Mouse (Mus musculus) gastrocnemius, postnatal 10 days (tissue): ENCODE data around the gene A230050P20Rik. TPM values are rescaled to one million over a fixed set of nuclear protein-coding genes. Genes with fewer than 3 reads are reported as not detected.
"Not testable (repeated sequence)": the region's sequence is repeated elsewhere in the genome, so short reads cannot be mapped to it uniquely, and the experiment has no call there.

Experiments
- DNase-seq: peaks from one replicate; pipeline ENCODE4 v3.0.0; 2021; ENCODE audit warnings: mixed read lengths
- long read RNA-seq, 2 experiments: library from polyadenylated mRNA; stranded (forward); transcript quantifications; one replicate each; pipeline ENCODE4 v2.0.0; 2021
- total RNA-seq, 2 experiments: library from RNA; stranded (reverse); gene quantifications; 2 replicates each; pipeline ENCODE4 v1.2.3; 2021

A230050P20Rik gene
- 1 to 10 TPM; 4.8 to 7.6 TPM for total RNA-seq
- long read RNA-seq, experiment 1, partial matches to known transcripts, result 1 of 2 reads
- long read RNA-seq, experiment 1, other reads (novel, unspliced or antisense), result 1 of 2 reads
- long read RNA-seq, experiment 2, partial matches to known transcripts, result 1 of 2 reads
- long read RNA-seq, experiment 2, other reads (novel, unspliced or antisense), result 1 of 2 reads

DNA sequence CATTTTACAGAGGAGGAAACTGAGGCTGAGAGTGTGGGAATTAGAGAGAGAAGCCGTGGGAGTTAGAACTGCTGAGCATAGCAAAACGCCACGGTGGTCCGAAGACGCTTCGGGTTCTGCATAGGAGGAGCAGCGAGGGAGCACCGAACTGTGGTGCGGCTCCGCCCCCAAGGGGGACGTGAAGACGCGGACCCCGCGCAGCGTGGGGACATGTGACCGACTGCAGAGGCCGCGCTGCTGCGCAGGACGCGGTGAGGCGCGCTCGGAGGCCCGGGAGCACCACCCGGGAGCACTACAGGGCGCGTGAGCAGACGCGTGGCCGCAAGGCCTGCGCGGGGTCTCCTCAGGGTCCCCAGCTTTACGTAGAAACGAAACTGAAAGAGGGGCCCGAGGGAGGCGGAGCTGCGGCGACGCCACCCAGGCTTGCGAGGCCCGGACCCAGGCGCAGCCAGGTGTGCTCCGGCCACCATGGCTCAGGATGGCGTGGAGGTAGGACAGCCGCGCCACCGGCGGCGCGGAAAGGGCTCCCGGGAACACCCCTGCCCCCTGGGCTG lies at the start of gene A230050P20Rik:
TSS of gene A230050P20Rik (plus strand) at position 195 of the 554 bp plus-strand sequence.
- DNase-seq, result peak; percentile 58

DNA sequence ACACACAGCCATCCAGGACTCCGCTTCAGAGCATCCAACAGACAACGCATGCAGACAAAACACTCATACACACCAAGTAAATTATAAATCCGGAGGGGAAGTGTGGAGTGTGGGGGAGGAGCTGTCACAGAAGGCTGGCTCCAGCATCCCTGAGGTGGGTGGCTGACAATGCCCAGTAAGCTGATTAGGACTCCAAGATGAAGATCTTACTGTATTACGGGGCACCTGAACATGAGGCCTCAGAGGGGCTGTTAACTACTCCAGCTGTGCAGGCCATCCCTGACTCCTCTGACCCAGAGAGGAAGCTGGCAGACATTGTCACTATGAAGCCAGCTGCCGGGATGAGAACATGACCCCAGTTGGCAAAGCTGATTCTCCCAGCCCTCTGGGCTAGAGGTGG lies 48.4 kb upstream of the A230050P20Rik start:
- no peak for DNase-seq

DNA sequence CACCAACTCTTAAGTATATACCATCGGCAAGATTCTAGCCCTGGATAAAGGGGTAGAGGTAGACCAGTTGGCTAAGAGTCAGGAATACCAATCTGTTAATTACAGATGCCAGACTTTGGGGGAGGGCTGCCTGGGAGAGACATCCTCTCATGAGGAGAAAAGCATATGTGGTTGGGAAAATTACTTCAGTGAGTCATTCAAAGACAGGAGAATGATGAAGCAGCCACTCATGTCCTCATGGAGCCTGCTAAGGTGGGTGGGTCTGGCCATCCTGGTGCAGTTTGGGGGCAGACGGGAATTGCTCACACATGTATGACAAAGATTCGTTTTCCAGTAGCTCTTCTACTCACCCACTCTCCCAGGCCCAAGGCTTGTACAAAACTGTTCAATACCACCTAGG lies 45.6 kb upstream of the A230050P20Rik start:
- no peak for DNase-seq

DNA sequence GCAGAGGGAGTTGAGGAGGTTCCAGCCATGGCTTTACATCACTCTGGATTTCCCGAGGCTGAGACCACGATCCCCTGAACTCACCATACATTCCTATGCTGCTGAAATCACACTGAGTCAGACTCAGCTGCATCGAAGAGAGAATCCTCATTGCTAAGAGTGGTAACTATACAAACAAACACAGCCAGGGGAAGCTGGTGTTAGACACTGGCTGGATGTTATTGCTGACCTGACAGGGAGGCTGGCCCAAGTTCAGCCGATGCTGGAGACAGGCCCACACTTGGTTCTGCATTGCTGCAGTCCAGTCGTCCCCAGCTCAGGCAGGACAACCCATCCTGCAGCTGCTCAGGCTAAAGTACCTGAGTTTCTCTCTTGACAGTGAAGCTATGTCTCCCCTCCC lies 42.7 kb upstream of the A230050P20Rik start:
- DNase-seq, result peak; percentile 45

DNA sequence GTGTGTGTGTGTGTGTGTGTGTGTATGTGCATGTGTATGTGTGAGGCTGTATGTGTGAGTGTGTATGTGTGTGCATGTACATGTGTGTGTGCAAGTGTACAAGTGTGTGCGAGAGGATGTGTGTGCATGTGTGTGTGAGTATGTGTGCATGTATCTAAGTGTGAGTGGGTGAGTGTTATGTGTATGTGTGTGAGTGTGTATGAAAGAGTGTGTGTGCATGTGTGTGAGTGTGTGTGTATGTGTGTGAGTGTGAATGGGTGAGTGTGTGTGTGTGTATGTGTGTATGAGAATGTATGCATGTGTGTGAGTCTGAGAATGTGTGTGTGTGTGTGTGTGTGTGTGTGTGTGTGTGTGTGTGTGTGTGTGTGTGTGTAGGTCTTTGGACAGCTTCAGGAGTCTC lies 40.3 kb upstream of the A230050P20Rik start:
- no peak for DNase-seq

DNA sequence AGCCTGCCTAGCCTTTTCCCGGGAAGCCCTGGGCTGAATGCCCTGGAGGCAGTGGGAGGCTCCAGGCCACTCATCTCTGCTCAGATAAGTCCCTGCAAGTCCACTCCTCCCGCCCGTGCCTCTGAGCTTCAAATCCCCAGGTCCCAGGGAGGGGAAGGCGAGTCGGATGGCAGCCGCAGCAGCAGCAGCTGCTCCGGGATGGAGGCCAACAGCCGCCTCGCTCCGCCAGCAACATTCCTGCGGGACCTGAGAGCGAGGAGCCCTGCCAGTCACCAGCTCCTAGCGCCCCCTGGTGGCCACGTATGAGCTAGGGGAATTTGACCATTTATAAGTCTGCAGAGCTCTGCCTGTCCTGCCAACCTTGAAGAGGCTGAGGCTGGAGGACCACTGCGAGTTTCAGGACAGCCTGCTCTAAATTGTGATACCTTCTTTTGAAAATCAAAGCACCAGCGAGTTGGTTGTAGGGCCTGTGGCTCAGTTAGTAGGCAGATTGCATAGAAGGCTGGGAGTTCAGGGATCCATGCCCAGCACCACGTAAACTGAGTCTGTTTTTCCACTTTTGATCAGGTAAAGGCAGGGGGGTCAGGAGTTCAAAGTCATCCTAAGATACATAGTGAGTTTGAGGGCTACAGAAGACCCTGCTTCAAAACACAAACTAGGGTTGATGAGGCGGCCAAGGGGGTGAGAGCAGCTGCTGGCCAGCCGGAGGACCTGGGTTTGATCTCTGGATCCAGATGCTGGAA lies 37.4 kb upstream of the A230050P20Rik start:
- peak; percentile 100 for DNase-seq

DNA sequence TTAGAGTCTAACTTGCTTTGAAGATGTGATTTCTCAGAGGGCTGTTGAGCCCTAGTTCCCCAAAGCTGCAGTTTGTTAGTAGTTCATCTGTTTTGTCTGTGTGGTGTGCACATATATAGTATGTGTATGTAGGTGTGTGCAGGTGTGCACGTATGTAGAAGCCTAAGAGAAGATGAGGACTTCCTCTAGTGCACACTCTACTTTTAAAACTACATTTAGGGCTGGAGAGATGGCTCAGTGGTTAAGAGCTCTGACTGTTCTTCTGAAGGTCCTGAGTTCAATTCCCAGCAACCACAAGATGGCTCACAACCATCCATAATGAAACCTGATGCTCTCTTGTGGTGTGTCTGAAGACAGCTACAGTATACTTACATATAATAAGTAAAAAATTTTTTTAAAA lies 33.6 kb upstream of the A230050P20Rik start:
- DNase-seq, result no peak

DNA sequence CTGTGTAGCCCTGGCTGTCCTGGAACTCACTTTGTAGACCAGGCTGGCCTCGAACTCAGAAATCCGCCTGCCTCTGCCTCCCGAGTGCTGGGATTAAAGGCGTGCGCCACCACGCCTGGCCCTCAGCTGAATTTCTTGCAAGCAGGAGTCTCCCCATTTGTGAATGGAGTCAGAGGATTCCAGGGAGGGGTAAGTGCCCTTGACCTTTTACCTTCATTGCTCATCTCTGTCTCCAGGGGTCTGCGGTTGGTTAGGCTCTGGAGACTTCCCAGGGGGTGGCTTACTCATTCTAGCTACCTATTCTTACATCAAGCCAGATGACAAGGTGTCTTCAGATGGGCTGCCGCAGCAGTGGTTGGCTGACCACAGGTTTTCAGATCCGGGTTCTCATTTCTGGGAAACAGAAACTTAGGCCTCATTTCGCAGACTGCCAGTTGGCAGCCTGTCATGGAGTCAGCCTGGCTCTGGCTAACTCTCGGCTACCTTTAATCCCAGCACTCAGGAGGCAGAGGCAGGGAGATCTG lies 32.9 kb upstream of the A230050P20Rik start:
- DNase-seq, result not testable (repeated sequence)

DNA sequence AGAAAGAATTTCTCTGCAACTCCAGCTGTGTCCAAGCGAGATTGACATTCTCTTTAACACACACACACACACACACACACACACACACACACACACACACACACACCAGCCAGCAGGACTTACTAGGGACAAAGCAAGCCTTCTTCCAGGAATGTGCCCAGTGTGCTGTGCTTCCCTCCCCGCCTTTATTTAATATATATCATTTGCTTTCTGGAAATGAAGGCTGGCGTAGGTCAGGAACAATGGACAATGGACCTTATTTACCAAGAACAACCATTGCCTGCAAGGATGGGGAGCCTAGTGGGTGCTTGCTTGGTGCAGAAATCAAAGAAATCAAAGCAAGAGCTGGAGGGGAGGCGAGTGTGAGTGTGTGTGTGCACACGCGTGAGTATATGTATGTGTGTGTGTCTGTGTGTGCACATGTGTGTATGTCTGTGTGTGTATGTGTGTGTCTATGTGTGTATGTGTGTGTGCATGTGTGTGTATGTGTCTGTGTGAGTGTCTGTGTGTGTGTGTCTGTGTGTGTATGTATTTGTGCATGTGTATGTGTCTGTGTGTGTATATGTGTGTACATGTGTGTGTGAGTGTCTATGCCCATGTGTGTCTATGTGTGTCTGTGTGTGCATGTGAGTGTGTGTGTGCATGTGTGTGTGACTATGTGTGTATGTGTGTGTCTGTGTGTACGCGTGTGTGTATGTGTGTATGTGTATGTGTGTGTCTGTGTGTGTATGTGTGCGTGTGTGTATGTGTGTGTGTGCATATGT lies 31.1 kb upstream of the A230050P20Rik start:
- DNase-seq, result no peak

DNA sequence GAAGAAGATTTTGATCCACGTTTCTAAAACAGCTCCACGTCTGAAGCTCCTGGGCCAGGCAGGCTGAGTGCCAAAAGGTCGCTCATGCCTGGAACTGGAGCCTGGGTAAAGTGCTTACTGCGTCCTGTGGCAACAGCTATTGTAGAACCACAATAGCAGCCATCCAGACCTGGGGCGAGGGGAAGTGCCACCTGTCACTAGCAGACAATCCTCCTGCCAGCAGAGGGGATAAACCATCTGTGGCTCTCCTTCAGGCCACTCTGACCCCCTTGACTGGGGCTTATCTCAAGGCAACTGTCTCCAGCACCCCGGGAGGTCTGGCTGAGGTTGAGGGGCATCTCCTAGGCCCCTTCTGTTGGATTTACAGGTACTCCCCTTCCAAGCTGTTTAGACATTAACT lies 29.5 kb upstream of the A230050P20Rik start:
- DNase-seq, result no peak

DNA sequence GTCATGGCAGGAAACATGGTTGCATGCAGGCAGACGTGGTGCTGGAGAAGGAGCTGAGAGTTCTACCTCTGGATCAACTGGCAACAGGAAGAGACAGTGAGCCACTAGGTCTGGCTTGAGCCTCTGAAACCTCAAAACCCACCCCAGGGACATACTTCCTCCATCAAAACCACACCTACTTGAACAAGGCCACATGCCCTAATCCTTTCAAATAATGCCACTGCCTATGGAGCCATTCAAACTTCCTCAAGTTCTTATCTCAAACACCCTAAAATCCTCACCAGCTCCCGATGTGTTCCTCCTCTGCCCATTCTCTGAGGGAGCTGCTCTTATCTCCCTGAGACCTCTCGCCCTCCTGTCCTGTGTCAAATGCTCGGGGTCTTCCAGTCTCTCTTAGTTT lies 26.2 kb upstream of the A230050P20Rik start:
- no peak for DNase-seq

DNA sequence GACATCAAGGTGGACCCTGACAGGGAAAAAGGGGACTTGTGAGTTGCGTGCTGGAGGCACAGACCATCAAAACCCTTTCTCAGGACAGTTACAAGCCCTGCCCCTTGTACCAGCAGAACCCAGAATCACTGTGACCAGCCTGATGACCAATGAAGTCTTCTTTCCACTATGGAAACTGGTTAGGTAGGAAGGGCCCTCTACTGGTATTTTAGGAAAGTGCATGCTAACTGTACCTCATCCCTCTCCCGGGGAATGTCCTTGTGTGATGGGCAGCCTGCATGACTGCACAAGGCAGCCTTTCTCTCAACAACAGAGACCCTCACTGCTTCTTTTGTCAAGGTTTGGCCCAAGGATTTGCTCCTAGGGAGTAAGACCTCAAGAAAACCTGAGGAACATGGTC lies 25.8 kb upstream of the A230050P20Rik start:
- DNase-seq, result no peak

DNA sequence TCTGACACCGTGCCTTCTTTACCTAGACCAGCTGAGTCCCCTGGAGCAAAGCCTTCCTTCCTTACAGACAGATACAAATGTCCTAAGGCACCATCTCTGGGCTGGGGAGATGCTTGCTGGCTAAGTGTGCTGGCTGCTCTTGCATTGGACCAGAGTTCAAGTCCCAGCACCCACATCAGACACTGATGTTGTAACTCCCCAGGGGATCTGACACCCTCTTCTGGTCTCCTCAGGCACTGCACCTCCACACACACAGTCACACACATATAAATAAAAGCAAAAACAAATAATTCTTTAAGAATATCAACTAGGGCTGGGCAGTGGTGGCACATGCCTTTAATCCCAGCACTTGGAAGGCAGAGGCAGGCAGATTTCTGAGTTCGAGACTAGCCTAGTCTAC lies 18.3 kb upstream of the A230050P20Rik start:
- no peak for DNase-seq

DNA sequence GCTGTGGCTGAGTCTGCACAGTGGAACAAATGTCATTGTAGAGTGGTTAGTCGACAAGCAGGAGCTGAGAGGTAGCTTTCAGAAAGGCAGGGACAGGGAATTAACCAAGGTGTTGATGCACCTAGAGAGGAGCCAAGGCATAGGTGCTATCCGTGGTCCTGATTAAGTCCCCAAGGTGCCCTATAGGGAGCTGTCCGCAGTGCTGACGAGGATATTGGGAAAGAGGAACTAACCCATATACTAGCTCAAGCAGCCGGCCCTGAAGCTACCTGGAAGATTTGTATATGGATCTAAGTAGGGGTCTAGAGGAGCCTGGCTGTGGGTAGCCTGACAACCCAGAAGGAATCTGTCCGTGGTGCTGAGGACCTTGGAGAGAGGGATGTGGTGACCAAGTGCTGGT lies 11.3 kb upstream of the A230050P20Rik start:
- DNase-seq, result peak; percentile 30

DNA sequence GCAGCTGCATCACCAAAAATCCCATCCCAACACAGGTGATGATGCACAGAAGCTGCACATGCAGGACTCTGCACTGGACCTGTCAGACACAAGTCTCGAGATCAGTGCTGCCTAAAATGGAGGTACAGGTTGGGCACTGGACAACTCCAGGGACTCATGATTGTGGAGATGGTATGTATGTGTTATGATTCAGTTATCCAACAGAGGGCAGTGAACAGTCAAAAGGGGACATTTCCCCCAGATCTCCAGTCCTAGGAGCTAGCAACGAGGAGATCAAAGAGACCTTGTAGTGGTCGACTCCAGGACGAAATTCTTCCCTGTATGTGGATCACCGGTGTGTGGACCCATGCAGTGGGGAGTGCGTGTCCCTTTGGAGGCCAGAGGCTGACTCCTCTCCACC lies 8.5 kb upstream of the A230050P20Rik start:
- DNase-seq, result no peak

DNA sequence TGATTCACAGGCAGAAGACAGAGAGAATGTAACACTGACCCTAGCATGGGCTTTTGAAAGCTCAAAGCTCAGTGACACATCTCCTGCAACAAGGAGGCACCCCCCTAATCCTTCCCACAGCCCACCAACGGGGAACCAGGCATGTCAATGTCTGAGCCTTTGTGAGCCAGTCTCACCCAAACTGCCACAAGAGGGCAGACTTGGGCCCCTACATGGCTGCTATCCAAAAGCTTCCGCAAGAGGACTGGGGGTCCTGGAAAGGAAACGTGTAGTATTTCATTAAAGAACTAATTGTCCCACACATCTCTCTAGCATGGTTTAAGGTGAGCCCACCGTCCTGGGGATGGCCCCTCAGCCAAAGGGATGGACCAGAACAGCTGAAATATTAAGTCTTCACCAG lies 6.6 kb upstream of the A230050P20Rik start:
- no peak for DNase-seq

DNA sequence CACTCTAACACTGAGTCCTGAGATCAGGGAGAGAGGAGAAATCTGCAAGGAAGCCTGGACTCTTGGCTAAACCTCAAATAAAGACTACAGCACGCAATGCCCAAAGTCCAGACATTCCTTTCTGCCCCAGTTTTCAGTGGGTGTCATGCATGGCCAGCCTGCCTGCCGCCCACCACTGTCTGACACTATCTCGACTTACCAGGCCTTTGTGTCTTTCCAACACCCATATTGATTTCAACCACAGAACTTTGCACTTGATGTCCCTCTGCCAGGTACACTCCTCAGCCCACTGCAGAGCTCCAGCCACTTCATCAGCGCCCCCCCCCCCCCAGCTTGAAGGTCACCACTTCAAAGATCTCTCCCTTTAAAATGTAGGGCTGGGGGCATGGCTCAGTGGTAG lies 6.2 kb upstream of the A230050P20Rik start:
- DNase-seq, result no peak

DNA sequence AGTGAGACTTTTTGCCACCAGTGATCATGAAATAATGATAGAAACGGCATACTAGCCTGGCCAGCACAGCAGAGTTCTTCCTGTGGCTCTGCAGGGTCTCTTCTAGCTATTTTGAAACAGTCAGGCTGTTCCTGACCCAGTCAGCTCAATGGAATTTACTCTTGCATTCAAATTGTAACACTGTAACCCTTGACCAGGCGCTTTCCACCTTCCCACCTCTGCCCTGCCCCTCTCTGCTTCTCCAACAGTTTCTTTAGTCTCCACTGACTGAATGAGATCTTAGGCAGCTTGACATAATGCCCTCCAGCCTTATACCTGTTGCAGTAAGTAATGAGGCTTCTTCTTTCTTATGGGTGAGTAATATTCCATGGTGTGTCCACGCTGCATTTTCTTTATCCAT lies 1.6 kb upstream of the A230050P20Rik start:
- no peak for DNase-seq

DNA sequence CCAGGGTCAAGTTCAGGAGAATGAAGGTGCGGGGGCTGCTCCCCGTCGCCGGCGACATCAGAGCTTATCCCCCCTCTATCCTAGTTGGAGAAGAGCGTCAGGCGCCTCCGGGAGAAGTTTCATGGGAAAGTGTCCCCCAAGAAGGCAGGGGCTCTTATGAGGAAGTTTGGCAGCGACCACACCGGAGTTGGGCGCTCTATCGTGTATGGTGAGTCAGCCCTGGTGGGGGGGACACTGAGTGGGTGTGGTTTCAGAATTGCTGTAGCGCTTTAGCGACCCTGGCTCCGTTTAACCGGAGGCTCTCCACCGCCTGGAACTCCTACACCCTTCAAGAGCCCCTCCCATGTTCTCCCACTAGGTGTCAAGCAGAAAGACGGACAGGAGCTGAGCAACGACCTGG lies 804 bp downstream of the A230050P20Rik start:
- no peak for DNase-seq

DNA sequence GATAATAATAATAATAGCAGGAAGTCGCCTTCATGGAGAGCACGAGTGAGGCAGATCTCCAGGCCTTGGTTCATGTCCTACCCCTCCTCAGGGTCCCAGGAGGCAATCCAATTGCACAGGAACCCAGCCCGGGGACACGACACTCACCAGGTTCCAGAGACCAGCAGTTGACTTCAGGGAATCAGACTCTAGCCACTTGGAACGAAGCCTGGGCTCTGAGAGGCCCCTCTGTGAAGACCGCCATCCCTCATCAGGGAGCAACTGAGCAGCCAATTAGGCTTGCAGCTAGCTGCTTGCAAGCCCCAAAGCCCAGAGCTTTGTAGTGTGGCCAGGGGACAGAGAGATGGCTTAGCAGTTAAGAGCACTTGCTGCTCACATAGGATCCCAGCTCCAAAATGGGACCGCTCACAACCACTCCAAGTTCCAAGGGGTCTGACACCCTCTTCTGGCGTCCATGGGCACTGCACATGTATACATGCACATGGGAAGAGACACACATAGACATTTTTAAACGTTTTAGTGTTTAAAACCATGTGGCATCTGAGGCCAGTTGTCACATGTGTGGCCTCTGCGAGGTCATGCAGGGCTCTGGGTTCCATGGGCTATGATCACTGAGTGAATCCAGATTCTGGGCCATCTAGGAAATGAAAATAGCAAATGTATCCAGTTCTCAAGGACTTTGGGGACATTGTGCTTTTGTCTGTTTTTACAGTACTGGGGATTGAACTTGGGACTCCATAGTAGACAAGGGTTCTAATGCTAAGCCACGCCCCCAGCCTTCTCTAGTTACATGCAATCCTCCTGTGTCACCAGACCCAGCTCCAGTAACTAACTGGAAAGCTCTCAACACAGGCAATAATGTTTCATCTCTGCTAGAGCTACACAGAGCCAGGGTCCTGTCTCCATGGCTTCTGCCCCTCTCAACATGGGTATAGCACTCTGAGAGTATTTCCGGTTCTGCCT lies 2.0 kb downstream of the A230050P20Rik start:
- DNase-seq, result no peak

DNA sequence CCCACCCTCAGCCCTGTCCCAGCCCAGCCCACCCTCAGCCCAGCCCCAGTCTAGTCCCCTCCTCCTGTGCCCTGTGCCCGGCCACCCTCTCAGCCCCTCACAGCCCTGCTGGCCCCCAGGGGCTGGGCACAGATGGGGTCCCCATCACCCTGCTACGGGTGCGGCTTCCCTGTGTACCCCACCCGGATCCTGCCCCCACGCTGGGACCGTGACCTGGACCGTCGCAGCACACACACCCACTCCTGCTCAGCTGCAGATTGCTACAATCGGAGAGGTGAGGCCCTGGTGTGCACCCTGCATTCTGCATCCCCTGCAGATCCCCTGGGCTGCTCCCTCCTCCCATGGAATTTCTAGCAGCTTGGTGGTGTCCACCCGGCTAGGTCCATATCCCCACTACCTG lies 4.5 kb downstream of the A230050P20Rik start:
- no peak for DNase-seq

DNA sequence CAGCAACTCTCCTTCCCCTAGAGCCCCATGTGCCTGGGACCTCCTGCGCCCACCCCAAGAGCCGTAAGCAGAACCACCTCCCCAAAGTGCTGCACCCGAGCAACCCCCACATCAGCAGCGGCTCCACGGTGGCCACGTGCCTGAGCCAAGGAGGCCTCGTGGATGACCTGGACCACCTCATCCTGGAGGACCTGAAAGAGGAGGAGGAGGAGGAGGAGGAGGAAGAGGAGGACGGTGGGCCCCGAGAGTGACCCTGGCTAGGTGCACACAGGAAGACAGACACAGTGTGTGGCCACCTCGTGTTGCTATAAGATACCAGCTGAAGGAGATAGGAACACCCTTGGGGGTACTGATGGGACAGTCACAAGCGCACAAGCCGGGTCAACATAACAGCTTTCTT lies 5.1 kb downstream of the A230050P20Rik start:
- no peak for DNase-seq
